Mouse (Mus musculus): Measurements from ENCODE around the gene Zmiz1.

Zmiz1 gene

GRCm38 (mm10) chr14:25459016-25459393, at the start of gene Zmiz1:
Gene Zmiz1 (plus strand): TSS chr14:25459185.
- peak; percentile 86 for DNase-seq (ENCODE audit: low spot score)

- DNase-seq (ENCODE audit: low spot score) = no peak
Measured at GRCm38 (mm10) chr14:25411848-25412527, 47.0 kb upstream of the Zmiz1 start.

- no peak for DNase-seq (ENCODE audit: low spot score)
Measured at GRCm38 (mm10) chr14:25412811-25413210, 46.2 kb upstream of the Zmiz1 start.

GRCm38 (mm10) chr14:25413510-25413909, 45.5 kb upstream of the Zmiz1 start:
- DNase-seq (ENCODE audit: low spot score) = no peak

- DNase-seq (ENCODE audit: low spot score) = no peak
Measured at GRCm38 (mm10) chr14:25414115-25414514, 44.9 kb upstream of the Zmiz1 start.

- no peak for DNase-seq (ENCODE audit: low spot score)
Measured at GRCm38 (mm10) chr14:25420001-25420690, 38.8 kb upstream of the Zmiz1 start.

GRCm38 (mm10) chr14:25420987-25421386, 38.0 kb upstream of the Zmiz1 start:
- peak; percentile 22 for DNase-seq (ENCODE audit: low spot score)

GRCm38 (mm10) chr14:25421596-25422001, 37.4 kb upstream of the Zmiz1 start:
- peak; percentile 71 for DNase-seq (ENCODE audit: low spot score)

GRCm38 (mm10) chr14:25422946-25423345, 36.0 kb upstream of the Zmiz1 start:
- DNase-seq (ENCODE audit: low spot score) = no peak

- no peak for DNase-seq (ENCODE audit: low spot score)
Measured at GRCm38 (mm10) chr14:25423721-25424443, 35.1 kb upstream of the Zmiz1 start.

GRCm38 (mm10) chr14:25438255-25438654, 20.7 kb upstream of the Zmiz1 start:
- no peak for DNase-seq (ENCODE audit: low spot score)

GRCm38 (mm10) chr14:25440116-25440515, 18.9 kb upstream of the Zmiz1 start:
- DNase-seq (ENCODE audit: low spot score) = no peak

- no peak for DNase-seq (ENCODE audit: low spot score)
Measured at GRCm38 (mm10) chr14:25440777-25441176, 18.2 kb upstream of the Zmiz1 start.

- DNase-seq (ENCODE audit: low spot score) = no peak
Measured at GRCm38 (mm10) chr14:25441469-25441868, 17.5 kb upstream of the Zmiz1 start.

GRCm38 (mm10) chr14:25442676-25443075, 16.3 kb upstream of the Zmiz1 start:
- no peak for DNase-seq (ENCODE audit: low spot score)

- no peak for DNase-seq (ENCODE audit: low spot score)
Measured at GRCm38 (mm10) chr14:25447136-25447775, 11.7 kb upstream of the Zmiz1 start.

- DNase-seq (ENCODE audit: low spot score) = no peak
Measured at GRCm38 (mm10) chr14:25448471-25448870, 10.5 kb upstream of the Zmiz1 start.

GRCm38 (mm10) chr14:25451099-25451667, 7.8 kb upstream of the Zmiz1 start:
- DNase-seq (ENCODE audit: low spot score) = no peak

- DNase-seq (ENCODE audit: low spot score) = no peak
Measured at GRCm38 (mm10) chr14:25451699-25452632, 7.0 kb upstream of the Zmiz1 start.

GRCm38 (mm10) chr14:25452633-25453025, 6.4 kb upstream of the Zmiz1 start:
- no peak for DNase-seq (ENCODE audit: low spot score)

Data from layer of hippocampus, adult 11-12 months (tissue).